Mouse (Mus musculus) liver (tissue): Measurements from ENCODE around the gene Six5.
"Not testable (repeated sequence)": the region's sequence is repeated elsewhere in the genome, so short reads cannot be mapped to it uniquely, and the experiment has no call there.

ENCODE experiments used
- DNase-seq: peaks from one replicate; pipeline ENCODE4 v3.0.0-alpha.2; 2020; ENCODE audit warnings: mixed read lengths

The Six5 gene

GRCm38 (mm10) chr7:19094471-19094825 lies at the start of gene Six5:
Gene Six5 (plus strand): TSS chr7:19094594.
- DNase-seq: peak; percentile 47

GRCm38 (mm10) chr7:19044616-19045015 lies 49.8 kb upstream of the Six5 start:
- no peak for DNase-seq

- no peak for DNase-seq
Measured at GRCm38 (mm10) chr7:19046286-19047069, 47.9 kb upstream of the Six5 start.

GRCm38 (mm10) chr7:19048006-19048527 lies 46.3 kb upstream of the Six5 start:
- DNase-seq: no peak

- no peak for DNase-seq
Measured at GRCm38 (mm10) chr7:19049252-19049651, 45.1 kb upstream of the Six5 start.

GRCm38 (mm10) chr7:19050172-19050571 lies 44.2 kb upstream of the Six5 start:
- no peak for DNase-seq

GRCm38 (mm10) chr7:19051161-19051560 lies 43.2 kb upstream of the Six5 start:
- DNase-seq: no peak

GRCm38 (mm10) chr7:19052345-19053135 lies 41.9 kb upstream of the Six5 start:
- no peak for DNase-seq

- DNase-seq: no peak
Measured at GRCm38 (mm10) chr7:19053136-19053532, 41.3 kb upstream of the Six5 start.

- DNase-seq: peak; percentile 32
Measured at GRCm38 (mm10) chr7:19054047-19054776, 40.2 kb upstream of the Six5 start, which contains the start of gene Rsph6a. Gene Rsph6a (plus strand): TSS chr7:19054690.

- DNase-seq: no peak
Measured at GRCm38 (mm10) chr7:19054777-19055076, 39.7 kb upstream of the Six5 start.

GRCm38 (mm10) chr7:19055108-19055507 lies 39.3 kb upstream of the Six5 start:
- DNase-seq: no peak

GRCm38 (mm10) chr7:19057405-19057804 lies 37.0 kb upstream of the Six5 start:
- no peak for DNase-seq

- no peak for DNase-seq
Measured at GRCm38 (mm10) chr7:19065896-19066295, 28.5 kb upstream of the Six5 start.

- DNase-seq: no peak
Measured at GRCm38 (mm10) chr7:19067063-19067462, 27.3 kb upstream of the Six5 start.

GRCm38 (mm10) chr7:19067935-19068334 lies 26.5 kb upstream of the Six5 start:
- no peak for DNase-seq

- DNase-seq: peak; percentile 78
Measured at GRCm38 (mm10) chr7:19068707-19069106, 25.7 kb upstream of the Six5 start.

- peak; percentile 53 for DNase-seq
Measured at GRCm38 (mm10) chr7:19069500-19069899, 24.9 kb upstream of the Six5 start.

- not testable (repeated sequence) for DNase-seq
Measured at GRCm38 (mm10) chr7:19071024-19071423, 23.4 kb upstream of the Six5 start.

- peak; percentile 49 for DNase-seq
Measured at GRCm38 (mm10) chr7:19073504-19073903, 20.9 kb upstream of the Six5 start.

- no peak for DNase-seq
Measured at GRCm38 (mm10) chr7:19074494-19074893, 19.9 kb upstream of the Six5 start.

- no peak for DNase-seq
Measured at GRCm38 (mm10) chr7:19075231-19075630, 19.2 kb upstream of the Six5 start.
